Mouse (Mus musculus) C2C12 (cell line): ENCODE data around the gene Slc22a23.

ENCODE experiments used
- CEBPB ChIP-seq: IDR thresholded peaks from one replicate; pipeline ENCODE4 v1.6.1; 2011; ENCODE audit warnings: low read depth, mild to moderate bottlenecking, control low read depth, moderate library complexity
- CTCF ChIP-seq: IDR thresholded peaks from one replicate; pipeline ENCODE4 v1.5.1; 2011; ENCODE audit not compliant: control insufficient read depth, insufficient read depth, insufficient read length

DNA sequence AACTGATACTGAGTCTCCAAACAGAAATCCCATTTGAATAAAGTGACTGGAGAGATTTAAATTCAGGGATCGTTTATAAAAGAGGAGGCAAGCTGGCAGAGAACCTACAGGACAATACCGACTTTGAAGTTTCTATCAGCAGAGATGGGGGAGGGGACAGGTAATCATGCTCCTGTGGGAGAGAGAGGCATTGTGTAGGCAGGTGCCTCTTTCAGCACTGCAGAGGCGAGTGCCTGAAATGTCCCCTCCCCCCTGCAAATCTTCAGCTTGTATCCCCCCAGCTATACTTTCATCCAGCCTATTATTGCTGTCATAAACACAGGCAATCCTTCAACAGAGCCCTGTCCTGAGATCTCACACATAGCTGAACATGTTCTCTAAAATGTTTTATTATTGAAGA lies 43.4 kb downstream of the Slc22a23 start:
- TF ChIP-seq CTCF: no peak
- no peak for TF ChIP-seq CEBPB
